Mouse (Mus musculus) megakaryocyte, embryonic 14.5 days (primary cell): ENCODE measurements around the gene Dph1. TPM values are rescaled to one million over a fixed set of nuclear protein-coding genes. Genes with fewer than 3 reads are reported as not detected.
A peak's percentile ranks its signal among the peaks of the same experiment; 100 is the strongest.
"Not testable (repeated sequence)": the region's sequence is repeated elsewhere in the genome, so short reads cannot be mapped to it uniquely, and the experiment has no call there.

Experiments
- H3K27me3 ChIP-seq: replicated peaks from 2 replicates; pipeline ENCODE3; 2012; ENCODE audit warnings: inconsistent platforms
- H3K36me3 ChIP-seq: replicated peaks from 2 replicates; pipeline ENCODE3; 2012; ENCODE audit warnings: low read length, inconsistent platforms, mixed read lengths
- H3K4me1 ChIP-seq: 2 replicates; pipeline ENCODE4 v1.6.1; 2012; ENCODE audit warnings: inconsistent platforms
- H3K4me3 ChIP-seq: replicated peaks from 2 replicates; pipeline ENCODE3; 2012; ENCODE audit warnings: moderate library complexity, mild to moderate bottlenecking, inconsistent platforms
- H3K9me3 ChIP-seq: 2 replicates; pipeline ENCODE4 v1.6.1; 2012; ENCODE audit warnings: inconsistent platforms
- FLI1 ChIP-seq: IDR thresholded peaks from 2 replicates; pipeline ENCODE4 v1.6.1; 2012; ENCODE audit warnings: low read length, inconsistent platforms, mixed read lengths
- GATA1 ChIP-seq: IDR thresholded peaks from 3 replicates; pipeline ENCODE4 v1.6.1; 2012; ENCODE audit warnings: mixed read lengths, low read length, inconsistent platforms, borderline replicate concordance
- polyA plus RNA-seq: library from polyadenylated mRNA; stranded (reverse); fragments of >175 nt; gene quantifications from 2 replicates; pipeline ENCODE4 v1.2.3, GENCODE M21; 2012; ENCODE audit warnings: low replicate concordance; ENCODE audit not compliant: insufficient read depth

Gene Dph1
- polyA plus RNA-seq, 1 experiment: 19.5 TPM

GRCm38 (mm10) chr11:75178672-75179208 is 12.3 kb downstream of the Dph1 start, which contains the start of gene Ovca2:
Ovca2 (minus strand) TSS chr11:75178835.
- TF ChIP-seq GATA1: no peak
- TF ChIP-seq FLI1: peak; percentile 87
- Histone ChIP-seq H3K36me3 (peaks cover 57% of the 10 kb centered on the region), H3K9me3 (no peaks in the 10 kb centered on the region)

GRCm38 (mm10) chr11:75178011-75178410 is 13.0 kb downstream of the Dph1 start:
- Histone ChIP-seq H3K4me3 (peak overlapping the region; percentile 96), H3K4me1 (peaks cover 33% of the 10 kb centered on the region), H3K27me3 (peaks cover 12% of the 10 kb centered on the region), H3K9me3 (no peaks in the 10 kb centered on the region), H3K36me3 (peaks cover 50% of the 10 kb centered on the region)
- TF ChIP-seq FLI1: no peak
- TF ChIP-seq GATA1: no peak

More at GRCm38 (mm10) chr11:75178672-75179208, 12.3 kb downstream of the Dph1 start, which contains the start of gene Ovca2:
- peak within 1 kb of the TSS; percentile 96 for H3K4me3 ChIP-seq
- H3K27me3 ChIP-seq: peaks cover 5% of the 10 kb centered on the region
- peaks cover 26% of the 10 kb centered on the region for H3K4me1 ChIP-seq

DNA sequence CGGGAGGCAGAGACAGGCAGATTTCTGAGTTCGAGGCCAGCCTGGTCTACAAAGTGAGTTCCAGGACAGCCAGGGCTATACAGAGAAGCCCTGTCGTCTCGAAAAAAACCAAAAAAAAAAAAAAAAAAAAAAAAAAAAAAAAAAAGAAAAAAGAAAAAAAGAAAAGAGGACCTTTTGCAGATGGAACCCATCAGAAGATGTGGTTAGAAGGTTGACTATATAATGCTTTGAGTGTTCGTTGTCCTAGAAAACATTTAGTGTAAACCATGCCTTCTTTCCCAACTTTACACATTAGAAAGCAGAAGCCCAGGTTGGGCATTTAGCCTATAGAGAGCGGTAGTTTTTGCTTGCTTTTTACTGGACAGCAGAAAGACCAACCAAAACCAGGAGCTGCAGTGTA is 16.5 kb downstream of the Dph1 start:
- Histone ChIP-seq H3K36me3 (peaks cover 21% of the 10 kb centered on the region), H3K4me1 (peaks cover 65% of the 10 kb centered on the region), H3K27me3 (peaks cover 45% of the 10 kb centered on the region)
- not testable (repeated sequence) for H3K4me3 ChIP-seq, H3K9me3 ChIP-seq

- Histone ChIP-seq H3K36me3 (peaks cover 21% of the 10 kb centered on the region), H3K4me1 (peaks cover 65% of the 10 kb centered on the region), H3K4me3 (peak overlapping the region; percentile 93), H3K27me3 (peaks cover 53% of the 10 kb centered on the region), H3K9me3 (no peaks in the 10 kb centered on the region)
- TF ChIP-seq GATA1 (no peak), FLI1 (no peak)
Measured at GRCm38 (mm10) chr11:75173799-75174165, 17.3 kb downstream of the Dph1 start.

GRCm38 (mm10) chr11:75173095-75173798 is 17.8 kb downstream of the Dph1 start:
- Histone ChIP-seq H3K4me3 (peak overlapping the region; percentile 93), H3K27me3 (peaks cover 58% of the 10 kb centered on the region), H3K9me3 (no peaks in the 10 kb centered on the region), H3K4me1 (peaks cover 70% of the 10 kb centered on the region), H3K36me3 (peaks cover 21% of the 10 kb centered on the region)
- no peak for TF ChIP-seq FLI1
- no peak for TF ChIP-seq GATA1

- peaks cover 66% of the 10 kb centered on the region for H3K27me3 ChIP-seq
- H3K4me3 ChIP-seq: peak overlapping the region; percentile 93
- H3K4me1 ChIP-seq: peaks cover 69% of the 10 kb centered on the region
- H3K9me3 ChIP-seq: peaks cover 3% of the 10 kb centered on the region
- TF ChIP-seq FLI1 (no peak), GATA1 (no peak)
- peaks cover 16% of the 10 kb centered on the region for H3K36me3 ChIP-seq
Measured at GRCm38 (mm10) chr11:75172151-75173094, 18.6 kb downstream of the Dph1 start.

- Histone ChIP-seq H3K4me1 (peaks cover 78% of the 10 kb centered on the region), H3K4me3 (peak overlapping the region; percentile 93), H3K27me3 (peaks cover 77% of the 10 kb centered on the region), H3K36me3 (peaks cover 5% of the 10 kb centered on the region), H3K9me3 (peaks cover 12% of the 10 kb centered on the region)
- no peak for TF ChIP-seq GATA1
- TF ChIP-seq FLI1: no peak
Measured at GRCm38 (mm10) chr11:75171186-75171865, 19.7 kb downstream of the Dph1 start.

- Histone ChIP-seq H3K4me3 (peak overlapping the region; percentile 91), H3K36me3 (no peaks in the 10 kb centered on the region), H3K4me1 (peaks cover 89% of the 10 kb centered on the region), H3K27me3 (peaks cover 88% of the 10 kb centered on the region), H3K9me3 (peaks cover 21% of the 10 kb centered on the region)
- TF ChIP-seq GATA1: no peak
- TF ChIP-seq FLI1: no peak
Measured at GRCm38 (mm10) chr11:75170136-75170751, 20.8 kb downstream of the Dph1 start.

- peak within 1 kb of the TSS; percentile 91 for H3K4me3 ChIP-seq
- peaks cover 1% of the 10 kb centered on the region for H3K36me3 ChIP-seq
- peaks cover 21% of the 10 kb centered on the region for H3K9me3 ChIP-seq
- peaks cover 96% of the 10 kb centered on the region for H3K4me1 ChIP-seq
- peaks cover 94% of the 10 kb centered on the region for H3K27me3 ChIP-seq
- TF ChIP-seq FLI1: no peak
Measured at GRCm38 (mm10) chr11:75169405-75170080, 21.5 kb downstream of the Dph1 start, which contains the start of gene Hic1. Hic1 (minus strand) TSS chr11:75169519.
